Comparison of ENCODE assay signal across 7 mouse cellular contexts in genomic region chr10:76033119-76033455, GRCm38 (mm10). TPM values are rescaled to one million over a fixed set of nuclear protein-coding genes. Genes with fewer than 3 reads are reported as not detected.
DNase-seq lines count a peak whose midpoint lies in the region; ATAC-seq and TF ChIP-seq lines count a peak whose summit lies in the region.

No protein-coding gene starts in this region.

- no peak for ATAC-seq in embryonic facial prominence, embryonic 15.5 days (ENCODE audit: insufficient number of reproducible peaks, low FRiP score, low TSS enrichment, low read depth)
- ATAC-seq in limb, embryonic 13.5 days (ENCODE audit: low FRiP score, low read depth) = no peak

- TF ChIP-seq POLR2A in thymus, adult 2 months (IDR thresholded peaks at IDR 0.05; ENCODE audit: control insufficient read depth, extremely low read depth, insufficient read depth, low read length, poor library complexity) = no peak

- 18% methylated on average over 7 of the region's 7 CpGs for WGBS in thymus, adult 2 months
- WGBS in embryonic facial prominence, embryonic 15.5 days = 17% methylated on average over 7 of the region's 7 CpGs
- WGBS in limb, embryonic 13.5 days = 17% methylated on average over 7 of the region's 7 CpGs

- H3K36me3 ChIP-seq in thymus, adult 2 months (ENCODE audit: control insufficient read depth, insufficient read depth, low read length) = peaks cover 3% of the 10 kb centered on the region
- H3K36me3 ChIP-seq in embryonic facial prominence, embryonic 15.5 days = peaks cover 15% of the 10 kb centered on the region
- peaks cover 31% of the 10 kb centered on the region for H3K36me3 ChIP-seq in limb, embryonic 13.5 days
- H3K36me3 ChIP-seq in splenic B cell, adult 2 months (ENCODE audit: control insufficient read depth, insufficient read depth, low read length, poor library complexity, severe bottlenecking) = no peaks in the 10 kb centered on the region

- H3K4me3 ChIP-seq in thymus, adult 2 months (ENCODE audit: control insufficient read depth, insufficient read depth, low read length) = peak overlapping the region; percentile 73
- peak overlapping the region; percentile 77 for H3K4me3 ChIP-seq in embryonic facial prominence, embryonic 15.5 days (replicated peaks)
- peak overlapping the region; percentile 88 for H3K4me3 ChIP-seq in limb, embryonic 13.5 days

- H3K9ac ChIP-seq in embryonic facial prominence, embryonic 15.5 days = peak overlapping the region; percentile 57
- peak overlapping the region; percentile 95 for H3K9ac ChIP-seq in limb, embryonic 13.5 days

- no peaks in the 10 kb centered on the region for H3K9me3 ChIP-seq in embryonic facial prominence, embryonic 15.5 days (replicated peaks)
- H3K9me3 ChIP-seq in limb, embryonic 13.5 days = no peaks in the 10 kb centered on the region

- H3K27me3 ChIP-seq in thymus, adult 2 months (ENCODE audit: control insufficient read depth, insufficient read depth, low read length) = no peaks in the 10 kb centered on the region
- no peaks in the 10 kb centered on the region for H3K27me3 ChIP-seq in embryonic facial prominence, embryonic 15.5 days
- no peaks in the 10 kb centered on the region for H3K27me3 ChIP-seq in limb, embryonic 13.5 days
- H3K27me3 ChIP-seq in splenic B cell, adult 2 months (ENCODE audit: control insufficient read depth, insufficient read depth, low read length, poor library complexity, severe bottlenecking) = no peaks in the 10 kb centered on the region

- H3K4me2 ChIP-seq in embryonic facial prominence, embryonic 15.5 days (replicated peaks) = peak overlapping the region; percentile 52
- H3K4me2 ChIP-seq in limb, embryonic 13.5 days (replicated peaks) = peak overlapping the region; percentile 78

- H3K27ac ChIP-seq in thymus, adult 2 months (ENCODE audit: control insufficient read depth, insufficient read depth, low read length) = no peak overlapping the region
- H3K27ac ChIP-seq in embryonic facial prominence, embryonic 15.5 days (replicated peaks) = 0 out of 2 replicates have a peak overlapping the region, but pooled peaks have one; percentile 61
- H3K27ac ChIP-seq in limb, embryonic 13.5 days = peak overlapping the region; percentile 67; the same call in 1 of the 2 replicates

- no peak for DNase-seq in thymus, adult 2 months
- no peak for DNase-seq in thymus, postnatal 0 days (ENCODE audit: low spot score)
- DNase-seq in splenic B cell, adult 2 months (ENCODE audit: low read depth, low spot score) = peak; percentile 13
- no peak for DNase-seq in ovary, postnatal 10 days (ENCODE audit: low spot score)
- DNase-seq in gastrocnemius, postnatal 4 days (ENCODE audit: low spot score in 2 of 2) = no peak

- peaks cover 11% of the 10 kb centered on the region for H3K4me1 ChIP-seq in thymus, adult 2 months (replicated peaks; ENCODE audit: control insufficient read depth, insufficient read depth, low read length)
- H3K4me1 ChIP-seq in embryonic facial prominence, embryonic 15.5 days = no peaks in the 10 kb centered on the region
- peaks cover 11% of the 10 kb centered on the region; the same call in 1 of the 2 replicates for H3K4me1 ChIP-seq in limb, embryonic 13.5 days

- no peak for TF ChIP-seq CTCF in thymus, adult 2 months (IDR thresholded peaks at IDR 0.05; ENCODE audit: borderline replicate concordance, control insufficient read depth, extremely low read depth, insufficient read depth, low read length, poor library complexity)

RNA-seq across cellular contexts. Expression of gene Zfp280b, which starts 0.6 kb away (rescaled TPM):
- polyA plus RNA-seq in thymus, adult 2 months (2012; rRNA removed) = 14.5 and 18.0 TPM in 2 replicates
- polyA plus RNA-seq in thymus, postnatal 0 days (2015; fragmentation: Nextera tagmentation; extraction: Ambion mirVana) = 16.6 TPM in 2 replicates
- polyA plus RNA-seq in embryonic facial prominence, embryonic 15.5 days (2015; fragmentation: Nextera tagmentation; extraction: Ambion mirVana) = 14.8 and 16.4 TPM in 2 replicates
- polyA plus RNA-seq in limb, embryonic 13.5 days (2015; fragmentation: Nextera tagmentation; extraction: Ambion mirVana) = 22.1 and 22.5 TPM in 2 replicates
- total RNA-seq in gastrocnemius, postnatal 4 days (2021) = 10 to 100 TPM; 14.6 to 14.7 TPM
